Mouse (Mus musculus) hindbrain, embryonic 13.5 days (tissue): Measurements from ENCODE around the gene Taf1c. TPM values are rescaled to one million over a fixed set of nuclear protein-coding genes. Genes with fewer than 3 reads are reported as not detected.
A peak's percentile ranks its signal among the peaks of the same experiment; 100 is the strongest.

Experiments
- ATAC-seq: fragments of 200-750 bp; cut with Nextera tagmentation; 2 replicates; pipeline ENCODE4 v1.8.0; 2017; ENCODE audit warnings: moderate TSS enrichment; ENCODE audit not compliant: low FRiP score
- H3K27ac ChIP-seq: fragments of 300-500 bp; sonication (generic); 2 replicates; pipeline ENCODE4 v1.5.1; 2015; ENCODE audit warnings: inconsistent platforms, mild to moderate bottlenecking, moderate library complexity
- H3K27me3 ChIP-seq: fragments of 300-500 bp; sonication (generic); 2 replicates; pipeline ENCODE4 v1.6.1; 2015; ENCODE audit warnings: mild to moderate bottlenecking, inconsistent platforms
- H3K36me3 ChIP-seq: fragments of 300-500 bp; sonication (generic); 2 replicates; pipeline ENCODE4 v1.6.1; 2015; ENCODE audit warnings: mild to moderate bottlenecking, inconsistent platforms
- H3K4me1 ChIP-seq: fragments of 300-500 bp; sonication (generic); replicated peaks from 2 replicates; pipeline ENCODE4 v1.6.1; 2015; ENCODE audit warnings: inconsistent platforms
- H3K4me2 ChIP-seq: fragments of 300-500 bp; sonication (generic); 2 replicates; pipeline ENCODE4 v1.6.1; 2015; ENCODE audit warnings: inconsistent platforms, mild to moderate bottlenecking, moderate library complexity
- H3K4me3 ChIP-seq: fragments of 300-500 bp; sonication (generic); 2 replicates; pipeline ENCODE4 v1.5.1; 2015; ENCODE audit warnings: mild to moderate bottlenecking, inconsistent platforms
- H3K9ac ChIP-seq: fragments of 300-500 bp; sonication (generic); 2 replicates; pipeline ENCODE4 v1.6.1; 2015; ENCODE audit warnings: mild to moderate bottlenecking, inconsistent platforms
- H3K9me3 ChIP-seq: fragments of 300-500 bp; sonication (generic); 2 replicates; pipeline ENCODE4 v1.6.1; 2016; ENCODE audit warnings: inconsistent platforms
- WGBS: fragments of 180-500 bp; shearing (Covaris S2); methylation state at CpG from one replicate; pipeline ENCODE4 v1.1.7; 2015; 5-methylcytosine and 5-hydroxymethylcytosine counted together
- polyA plus RNA-seq: library from polyadenylated mRNA; unstranded; fragments of >200 nt; fragmentation: Nextera tagmentation; extraction: Ambion mirVana; gene quantifications from 2 replicates; pipeline ENCODE4 v1.2.1, GENCODE M21; 2015

The Taf1c gene
- polyA plus RNA-seq, 1 experiment from 2014 or later = 12.6 TPM

GRCm38 (mm10) chr8:119620848-119621465 is 15.9 kb upstream of the Taf1c start:
- Histone ChIP-seq H3K27ac (no peak overlapping the region), H3K9ac (no peak overlapping the region), H3K9me3 (no peaks in the 10 kb centered on the region), H3K4me3 (no peak overlapping the region), H3K4me1 (0 out of 2 replicates have a peak, but pooled peaks cover 2% of the 10 kb centered on the region), H3K36me3 (no peaks in the 10 kb centered on the region), H3K27me3 (0 out of 2 replicates have a peak, but pooled peaks cover 3% of the 10 kb centered on the region), H3K4me2 (no peak overlapping the region)
- ATAC-seq = no peak
- WGBS = 90% methylated on average over 14 of the region's 14 CpGs

GRCm38 (mm10) chr8:119620116-119620840 is 15.3 kb upstream of the Taf1c start:
- Histone ChIP-seq H3K4me1 (no peaks in the 10 kb centered on the region), H3K9me3 (no peaks in the 10 kb centered on the region), H3K9ac (no peak overlapping the region), H3K4me2 (no peak overlapping the region), H3K27ac (no peak overlapping the region), H3K27me3 (0 out of 2 replicates have a peak, but pooled peaks cover 3% of the 10 kb centered on the region), H3K36me3 (no peaks in the 10 kb centered on the region), H3K4me3 (no peak overlapping the region)
- 77% methylated on average over 6 of the region's 6 CpGs for WGBS
- ATAC-seq = no peak

- Histone ChIP-seq H3K9me3 (no peaks in the 10 kb centered on the region), H3K4me3 (no peak overlapping the region), H3K4me2 (no peak overlapping the region), H3K36me3 (no peaks in the 10 kb centered on the region), H3K27ac (no peak overlapping the region), H3K9ac (no peak overlapping the region), H3K4me1 (no peaks in the 10 kb centered on the region), H3K27me3 (0 out of 2 replicates have a peak, but pooled peaks cover 1% of the 10 kb centered on the region)
- ATAC-seq = no peak
- 73% methylated on average over 5 of the region's 5 CpGs for WGBS
Observed at GRCm38 (mm10) chr8:119618887-119619286, 13.9 kb upstream of the Taf1c start.

GRCm38 (mm10) chr8:119617586-119617985 is 12.6 kb upstream of the Taf1c start:
- Histone ChIP-seq H3K4me3 (no peak overlapping the region), H3K4me2 (no peak overlapping the region), H3K36me3 (no peaks in the 10 kb centered on the region), H3K9me3 (no peaks in the 10 kb centered on the region), H3K27me3 (no peaks in the 10 kb centered on the region), H3K4me1 (no peaks in the 10 kb centered on the region), H3K27ac (no peak overlapping the region), H3K9ac (no peak overlapping the region)
- no peak for ATAC-seq
- 86% methylated on average over 5 of the region's 5 CpGs for WGBS

GRCm38 (mm10) chr8:119616811-119617210 is 11.8 kb upstream of the Taf1c start:
- ATAC-seq = no peak
- H3K4me3 ChIP-seq = no peak overlapping the region
- no peak overlapping the region for H3K4me2 ChIP-seq
- no peaks in the 10 kb centered on the region for H3K27me3 ChIP-seq
- no peaks in the 10 kb centered on the region for H3K4me1 ChIP-seq
- H3K27ac ChIP-seq = no peak overlapping the region
- no peak overlapping the region for H3K9ac ChIP-seq
- no peaks in the 10 kb centered on the region for H3K9me3 ChIP-seq
- H3K36me3 ChIP-seq = no peaks in the 10 kb centered on the region
- 91% methylated on average over 4 of the region's 4 CpGs for WGBS

GRCm38 (mm10) chr8:119616358-119616757 is 11.3 kb upstream of the Taf1c start:
- Histone ChIP-seq H3K27ac (no peak overlapping the region), H3K4me1 (no peaks in the 10 kb centered on the region), H3K4me2 (no peak overlapping the region), H3K4me3 (no peak overlapping the region), H3K9me3 (no peaks in the 10 kb centered on the region), H3K27me3 (no peaks in the 10 kb centered on the region), H3K9ac (no peak overlapping the region), H3K36me3 (no peaks in the 10 kb centered on the region)
- no peak for ATAC-seq
- WGBS = 80% methylated on average over 7 of the region's 7 CpGs

GRCm38 (mm10) chr8:119615096-119615495 is 10.1 kb upstream of the Taf1c start:
- H3K27ac ChIP-seq = no peak overlapping the region
- no peak overlapping the region for H3K4me2 ChIP-seq
- no peaks in the 10 kb centered on the region for H3K27me3 ChIP-seq
- no peaks in the 10 kb centered on the region for H3K36me3 ChIP-seq
- no peak overlapping the region for H3K9ac ChIP-seq
- no peak for ATAC-seq
- H3K4me1 ChIP-seq = no peaks in the 10 kb centered on the region
- WGBS = 69% methylated on average over 14 of the region's 14 CpGs
- H3K4me3 ChIP-seq = no peak overlapping the region
- no peaks in the 10 kb centered on the region for H3K9me3 ChIP-seq

GRCm38 (mm10) chr8:119612471-119612870 is 7.4 kb upstream of the Taf1c start, which contains the start of gene Adad2:
Gene Adad2, plus strand, starts transcription at chr8:119612747.
- Histone ChIP-seq H3K9ac (no peak within 1 kb of the TSS), H3K27me3 (no peaks in the 10 kb centered on the region), H3K4me1 (no peaks in the 10 kb centered on the region), H3K4me2 (no peak within 1 kb of the TSS), H3K27ac (no peak within 1 kb of the TSS), H3K4me3 (no peak within 1 kb of the TSS), H3K36me3 (no peaks in the 10 kb centered on the region), H3K9me3 (no peaks in the 10 kb centered on the region)
- WGBS = 85% methylated on average over 26 of the region's 26 CpGs
- ATAC-seq = no peak

- Histone ChIP-seq H3K4me2 (no peak overlapping the region), H3K9ac (no peak overlapping the region), H3K27me3 (no peaks in the 10 kb centered on the region), H3K9me3 (no peaks in the 10 kb centered on the region), H3K27ac (no peak overlapping the region), H3K4me1 (peaks cover 11% of the 10 kb centered on the region), H3K36me3 (peaks cover 17% of the 10 kb centered on the region), H3K4me3 (no peak overlapping the region)
- no peak for ATAC-seq
- 92% methylated on average over 2 of the region's 2 CpGs for WGBS
Observed at GRCm38 (mm10) chr8:119606224-119606623, 1.2 kb upstream of the Taf1c start.

- Histone ChIP-seq H3K27ac (0 out of 2 replicates have a peak overlapping the region, but pooled peaks have one; percentile 48), H3K4me3 (peak overlapping the region; percentile 78), H3K4me2 (peak overlapping the region; percentile 96), H3K9ac (peak overlapping the region; percentile 88), H3K27me3 (no peaks in the 10 kb centered on the region), H3K4me1 (peaks cover 11% of the 10 kb centered on the region), H3K36me3 (peaks cover 35% of the 10 kb centered on the region), H3K9me3 (no peaks in the 10 kb centered on the region)
- WGBS = 47% methylated on average over 12 of the region's 12 CpGs
- peak; percentile 31; the same call in 1 of the 2 replicates for ATAC-seq
Observed at GRCm38 (mm10) chr8:119604398-119604803, 621 bp downstream of the Taf1c start.

GRCm38 (mm10) chr8:119603771-119604170 is 1.3 kb downstream of the Taf1c start:
- Histone ChIP-seq H3K4me1 (peaks cover 11% of the 10 kb centered on the region), H3K4me3 (peak overlapping the region; percentile 78), H3K36me3 (peaks cover 42% of the 10 kb centered on the region), H3K27me3 (no peaks in the 10 kb centered on the region), H3K4me2 (peak overlapping the region; percentile 96), H3K9me3 (no peaks in the 10 kb centered on the region), H3K9ac (peak overlapping the region; percentile 88), H3K27ac (no peak overlapping the region)
- no peak for ATAC-seq
- WGBS = 97% methylated on average over 4 of the region's 4 CpGs

- ATAC-seq = no peak
- Histone ChIP-seq H3K4me2 (no peak overlapping the region), H3K4me3 (no peak overlapping the region), H3K4me1 (peaks cover 4% of the 10 kb centered on the region; the same call in 1 of the 2 replicates), H3K9me3 (no peaks in the 10 kb centered on the region), H3K36me3 (peaks cover 6% of the 10 kb centered on the region; the same call in 1 of the 2 replicates), H3K9ac (no peak overlapping the region), H3K27ac (no peak overlapping the region), H3K27me3 (no peaks in the 10 kb centered on the region)
- 91% methylated on average over 7 of the region's 7 CpGs for WGBS
Observed at GRCm38 (mm10) chr8:119591456-119591855, 13.6 kb downstream of the Taf1c start.
